Mouse (Mus musculus) layer of hippocampus, adult 6 months (tissue): ENCODE results near the gene Tmco5b. TPM values are rescaled to one million over a fixed set of nuclear protein-coding genes. Genes with fewer than 3 reads are reported as not detected.

Source experiments
- long read RNA-seq, 2 experiments: library from polyadenylated mRNA; unstranded; transcript quantifications; one replicate each; pipeline ENCODE4 v2.0.0; 2019 to 2020
- polyA plus RNA-seq: library from polyadenylated mRNA; unstranded; fragments of <200 nt; fragmentation: Nextera tagmentation; gene quantifications from 2 replicates; pipeline ENCODE4 v1.2.3, GENCODE M21; 2021

Tmco5b gene
- not detected in 2 replicates for polyA plus RNA-seq
- long read RNA-seq, experiment 1: 0 reads
- long read RNA-seq, experiment 2: 0 reads

GRCm38 (mm10) chr2:113285432-113285831, at the start of gene Tmco5b:
Gene Tmco5b (plus strand): TSS chr2:113285732.

Other genes with a start within 250 kb of the Tmco5b start
- gene Ryr3, start 68.6 kb upstream of the Tmco5b start, polyA plus RNA-seq: 3.6 and 5.9 TPM in 2 replicates
- gene Fmn1, start 42.0 kb downstream of the Tmco5b start, polyA plus RNA-seq: 6.4 and 6.7 TPM in 2 replicates